Mouse (Mus musculus): ENCODE results near the gene Papola.

DNA sequence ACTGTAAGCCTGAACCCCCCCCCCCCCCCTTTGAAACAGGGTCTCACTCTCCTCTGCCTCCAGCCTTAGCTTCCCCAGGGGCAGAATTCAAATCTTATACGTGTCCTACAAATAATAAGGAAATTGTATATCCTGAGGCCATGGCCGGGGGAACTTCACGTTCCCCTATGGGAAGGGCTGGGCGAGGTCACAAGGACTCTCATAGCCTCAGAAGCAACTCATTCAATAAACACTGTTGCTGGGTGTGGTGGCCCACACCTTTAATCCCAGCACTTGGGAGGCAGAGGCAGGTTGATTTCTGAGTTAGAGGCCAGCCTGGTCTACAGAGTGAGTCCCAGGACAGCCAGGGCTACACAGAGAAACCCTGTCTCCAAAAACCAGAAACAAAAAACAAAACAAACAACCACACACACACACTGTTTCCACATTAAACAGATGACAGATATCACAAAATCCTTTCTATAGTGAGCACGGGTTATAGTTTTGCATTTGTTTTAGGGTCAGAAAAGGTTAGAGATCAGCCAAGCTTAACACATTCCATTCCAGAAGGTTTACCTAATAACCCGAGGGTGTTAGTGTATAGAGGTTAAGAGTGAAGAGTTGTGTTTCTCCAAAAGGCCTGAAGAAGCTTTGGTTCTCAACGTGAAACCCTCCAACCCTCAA is 49.1 kb upstream of the Papola start:
- TF ChIP-seq CTCF (IDR thresholded peaks at IDR 0.05; ENCODE audit: borderline replicate concordance, insufficient read depth, low read depth, low read length) (no peak), POLR2A (IDR thresholded peaks at IDR 0.05; ENCODE audit: borderline replicate concordance, insufficient read depth, low read length) (no peak)

Data from cerebellum, adult 2 months (tissue).